Mouse (Mus musculus): ENCODE results near the gene Fbxw2.
"Not testable (repeated sequence)": the region's sequence is repeated elsewhere in the genome, so short reads cannot be mapped to it uniquely, and the experiment has no call there.

GRCm38 (mm10) chr2:34840143-34840542 lies 14.0 kb upstream of the Fbxw2 start:
- TF ChIP-seq CTCF (IDR thresholded peaks at IDR 0.05; ENCODE audit: extremely low read depth, insufficient read depth, insufficient read length, insufficient replicate concordance); POLR2A (IDR thresholded peaks at IDR 0.05; ENCODE audit: low read depth, low read length): not testable (repeated sequence)

Data from spleen, adult 2 months (tissue).